Mouse (Mus musculus) thymus, adult 18-20 months (tissue): ENCODE data around the gene Nrap.

ENCODE experiments used
- DNase-seq, 2 experiments: peaks; one replicate each; pipeline ENCODE4 v3.0.0; 2022; ENCODE audit warnings: mixed read lengths in 2 of 2

Nrap gene

DNA sequence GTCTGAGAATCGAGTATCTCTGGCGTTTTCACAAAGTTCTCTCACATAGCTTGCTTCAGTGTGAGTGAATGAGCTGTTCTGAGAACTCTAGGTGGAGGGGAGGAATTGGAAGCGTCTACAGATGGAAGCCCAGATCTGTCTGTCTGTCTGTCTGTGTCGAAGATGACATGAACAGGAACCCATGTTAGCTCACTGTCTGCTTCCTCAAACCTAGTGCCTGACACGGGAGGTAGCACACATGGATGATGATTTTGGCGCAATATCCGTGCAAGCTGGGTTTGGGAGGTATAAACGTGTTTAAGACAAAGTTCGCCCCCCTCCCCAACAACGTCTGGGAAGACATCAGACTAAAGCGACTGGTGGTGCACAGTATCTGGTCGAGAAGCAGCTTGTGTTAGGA is 6.4 kb upstream of the Nrap start:
- no peak for DNase-seq

DNA sequence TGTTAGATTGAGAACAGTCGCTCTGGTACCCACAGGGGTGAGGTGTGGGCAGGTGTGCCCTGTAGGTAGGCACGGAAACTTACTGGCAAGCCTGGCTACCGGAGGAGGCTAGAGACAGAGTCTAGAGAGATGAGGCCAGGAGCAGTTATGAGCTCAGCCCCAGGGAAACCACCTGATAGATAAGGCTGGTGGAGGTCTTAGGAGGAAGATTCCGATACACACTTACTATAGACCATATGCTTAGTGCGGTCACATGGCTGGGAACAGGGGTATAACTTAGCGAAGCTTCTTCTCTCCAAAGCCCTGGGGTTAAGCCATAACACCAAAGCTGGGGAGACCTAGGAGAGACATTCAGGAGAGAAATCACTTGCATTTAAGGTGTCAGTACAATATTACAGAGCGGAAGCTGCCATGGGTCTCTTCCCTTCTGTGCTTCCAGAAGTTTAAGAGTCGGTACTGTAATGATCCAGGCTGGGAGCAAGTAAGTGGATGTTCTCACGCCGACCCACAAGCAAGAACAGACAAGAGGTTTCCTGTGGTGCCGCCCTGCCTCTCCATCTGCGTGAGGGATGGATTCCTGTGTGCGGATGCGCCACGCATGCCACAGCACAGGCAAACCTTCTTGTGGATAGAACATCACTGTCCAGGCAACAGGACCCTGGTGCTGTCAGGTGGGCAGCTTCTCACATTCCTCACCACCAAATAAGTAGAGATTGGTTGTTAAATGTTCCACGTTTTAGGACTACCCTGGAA is 5.5 kb upstream of the Nrap start:
- DNase-seq: no peak

DNA sequence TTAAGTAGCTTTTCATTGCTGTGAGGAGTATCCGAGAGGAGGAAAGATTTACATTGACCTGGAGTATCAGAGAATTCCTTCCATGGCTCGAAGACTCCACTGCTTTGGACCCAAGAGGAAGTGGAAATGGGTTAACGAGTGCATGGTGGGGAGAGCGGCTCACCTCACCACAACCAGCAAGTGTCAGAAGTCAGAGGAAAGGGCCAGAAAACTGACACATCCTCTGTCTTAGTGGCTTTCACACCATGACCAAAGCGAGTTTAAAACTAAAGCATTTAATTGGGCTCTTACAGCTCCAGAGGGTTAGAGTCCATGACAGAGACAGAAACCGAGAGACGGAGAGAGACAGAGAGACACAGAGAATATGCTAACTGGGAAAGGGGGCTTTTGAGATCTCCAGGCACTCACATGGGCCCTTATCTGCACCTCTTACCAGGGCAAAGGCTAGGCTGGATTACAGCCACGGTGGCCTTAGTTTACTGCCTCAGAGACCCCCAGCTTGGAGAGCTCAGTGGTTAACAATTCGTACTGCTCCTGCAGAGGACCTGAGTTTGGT is 3.6 kb upstream of the Nrap start:
- DNase-seq: no peak

DNA sequence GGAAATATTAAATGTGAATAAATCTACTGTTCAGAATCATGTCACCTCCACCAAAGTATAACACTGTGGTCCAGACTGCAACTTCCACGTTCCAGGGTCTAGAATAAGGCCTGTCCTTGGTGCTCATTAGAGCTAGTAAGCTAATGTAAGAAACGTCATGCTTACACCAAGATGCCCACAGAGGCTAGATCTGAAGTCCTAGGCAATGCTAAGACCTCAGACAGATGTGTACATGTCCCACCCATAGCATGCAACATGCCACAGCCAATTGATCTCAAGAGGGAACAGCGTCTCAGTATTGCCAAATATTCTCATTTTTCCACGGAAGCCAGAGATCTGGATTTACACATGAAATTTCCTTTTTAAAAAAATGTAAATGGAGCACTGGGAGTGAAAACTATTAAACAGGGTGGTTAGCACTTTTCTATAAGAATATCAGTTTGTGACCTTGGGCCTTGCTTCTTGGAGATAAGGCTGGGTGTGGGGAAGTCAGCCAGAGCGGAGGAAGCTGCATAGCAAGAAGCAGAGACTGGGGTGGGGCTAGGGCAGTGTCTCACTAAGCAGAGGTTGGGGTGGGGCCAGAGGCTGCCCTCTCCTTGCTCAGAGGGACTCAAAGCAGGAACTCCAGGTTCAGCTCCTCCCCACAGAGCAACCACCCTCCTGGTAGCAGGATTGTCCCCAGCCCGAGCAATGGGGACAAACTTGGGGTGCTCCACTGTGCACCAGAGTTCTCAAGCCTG is 1.6 kb upstream of the Nrap start:
- DNase-seq: peak in 1 of 2 experiments; percentile 25

DNA sequence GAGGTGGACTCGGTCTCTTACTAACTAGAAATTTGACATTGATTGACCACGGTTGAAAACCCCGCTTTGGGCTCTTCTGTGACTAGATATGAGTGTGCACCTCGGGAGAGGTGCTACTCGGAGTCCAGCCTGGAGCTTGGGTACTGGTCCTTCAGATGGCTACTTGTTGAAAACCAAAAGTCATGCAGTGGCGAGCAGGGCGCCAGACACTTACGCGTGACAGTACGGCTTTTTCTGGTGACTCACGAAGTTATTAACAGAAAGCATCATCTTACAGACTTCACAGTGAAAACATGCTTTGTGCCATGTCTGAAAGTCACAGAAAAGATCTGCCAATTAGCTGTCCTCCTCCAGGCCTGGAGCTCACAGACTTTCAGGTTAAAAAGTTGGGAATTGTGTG is 661 bp downstream of the Nrap start:
- no peak for DNase-seq

DNA sequence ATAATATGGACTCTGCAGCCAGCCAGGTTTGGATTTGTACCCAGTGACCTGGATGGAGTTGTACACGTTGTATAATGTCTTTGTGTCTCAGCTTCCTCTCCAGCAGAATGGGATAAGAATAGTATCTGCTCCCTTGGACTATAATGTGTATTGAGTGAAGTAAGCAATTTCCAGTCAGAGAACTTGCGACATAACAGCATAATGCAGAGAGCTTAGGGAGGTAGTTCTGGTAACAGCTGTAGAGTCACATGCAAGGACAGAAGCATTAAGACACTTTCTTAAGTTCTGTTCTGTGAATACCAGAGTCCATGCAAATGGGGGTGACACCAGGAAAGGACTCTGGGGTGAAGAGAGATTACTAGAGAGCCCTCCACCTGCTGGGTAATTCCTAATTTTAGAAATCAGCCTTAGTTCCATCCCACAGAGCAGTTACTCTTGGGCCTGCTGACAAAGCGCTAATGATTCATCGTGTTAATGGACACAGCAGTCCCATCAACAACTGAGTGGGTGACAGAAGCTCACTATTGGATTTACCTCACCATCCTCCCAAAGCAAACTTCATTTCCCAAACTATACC is 2.0 kb downstream of the Nrap start:
- DNase-seq: no peak

DNA sequence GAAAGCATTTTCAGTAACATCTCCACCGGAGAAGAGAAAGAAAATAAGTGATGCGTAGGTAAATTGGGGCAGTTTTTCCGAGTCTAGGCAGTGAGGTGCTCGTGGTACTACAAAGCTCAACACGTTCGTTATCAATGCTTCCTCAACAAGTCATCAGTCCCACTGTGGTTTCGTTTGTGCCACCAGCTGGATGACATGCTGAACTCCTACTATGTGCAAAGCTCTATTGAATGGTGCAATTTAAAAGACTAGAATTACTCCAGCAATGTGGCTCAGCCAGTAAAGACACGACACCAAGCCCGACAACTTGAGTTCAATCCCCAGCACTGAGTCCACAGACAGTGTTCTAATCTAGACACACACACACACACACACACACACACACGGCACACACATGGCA is 3.7 kb downstream of the Nrap start:
- no peak for DNase-seq

DNA sequence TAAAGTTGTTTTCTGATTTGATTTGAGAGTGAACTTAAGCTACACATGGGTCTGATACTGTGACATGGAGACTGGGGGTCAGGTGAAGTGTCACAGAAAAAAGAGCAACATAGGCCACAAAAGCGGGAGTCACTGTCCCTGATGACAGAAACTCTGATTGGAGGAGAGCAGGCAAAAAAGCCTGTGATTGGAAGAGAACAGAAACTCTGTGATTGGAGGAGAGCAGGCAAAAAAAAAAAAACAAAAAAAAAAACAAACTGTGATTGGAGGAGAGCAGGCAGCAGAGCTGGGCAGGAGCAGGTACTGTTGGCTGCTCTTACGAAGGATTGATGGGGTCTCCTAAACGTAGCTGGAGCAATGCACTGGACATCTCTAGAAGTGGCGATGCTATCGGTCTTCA is 4.3 kb downstream of the Nrap start:
- DNase-seq: no peak

DNA sequence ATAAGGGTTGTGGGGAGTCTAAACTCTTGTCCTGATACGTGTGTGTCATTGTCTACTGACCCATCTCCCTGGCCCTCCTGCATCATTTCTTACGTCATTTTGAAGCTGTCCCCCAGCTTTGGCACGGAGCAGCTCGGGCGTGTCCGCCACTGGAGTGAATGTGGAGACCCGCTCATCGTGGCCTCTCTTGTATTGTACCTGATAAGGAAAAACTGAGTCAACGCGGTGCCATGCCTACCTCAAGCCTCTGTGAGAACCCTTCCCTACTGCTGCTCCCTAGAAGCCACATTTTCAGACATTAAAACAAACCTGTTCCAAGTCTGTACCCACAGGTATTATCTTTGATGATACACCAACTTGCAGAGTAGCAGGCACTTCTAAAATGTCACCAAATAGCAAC is 8.4 kb downstream of the Nrap start:
- DNase-seq: no peak

DNA sequence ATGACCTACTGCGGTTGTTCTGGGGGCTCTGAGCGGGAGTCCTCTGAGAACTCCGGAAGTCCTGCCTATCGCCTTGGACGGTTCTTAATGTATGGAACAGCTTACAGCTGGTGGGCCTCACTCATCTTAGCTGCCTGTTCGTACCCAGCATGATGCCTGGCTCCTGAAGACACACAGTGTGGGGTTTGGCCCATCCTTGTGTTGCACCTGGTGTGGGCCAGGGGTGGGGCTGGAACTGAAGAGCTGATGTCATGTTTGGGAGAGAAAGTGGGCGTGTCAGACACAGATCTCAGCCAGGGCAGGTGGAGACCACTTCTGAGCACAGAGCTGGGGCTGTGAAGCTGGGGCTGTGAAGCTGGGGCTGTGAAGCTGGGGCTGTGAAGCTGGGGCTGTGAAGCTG is 9.5 kb downstream of the Nrap start:
- DNase-seq: peak; percentile 56 to 77

DNA sequence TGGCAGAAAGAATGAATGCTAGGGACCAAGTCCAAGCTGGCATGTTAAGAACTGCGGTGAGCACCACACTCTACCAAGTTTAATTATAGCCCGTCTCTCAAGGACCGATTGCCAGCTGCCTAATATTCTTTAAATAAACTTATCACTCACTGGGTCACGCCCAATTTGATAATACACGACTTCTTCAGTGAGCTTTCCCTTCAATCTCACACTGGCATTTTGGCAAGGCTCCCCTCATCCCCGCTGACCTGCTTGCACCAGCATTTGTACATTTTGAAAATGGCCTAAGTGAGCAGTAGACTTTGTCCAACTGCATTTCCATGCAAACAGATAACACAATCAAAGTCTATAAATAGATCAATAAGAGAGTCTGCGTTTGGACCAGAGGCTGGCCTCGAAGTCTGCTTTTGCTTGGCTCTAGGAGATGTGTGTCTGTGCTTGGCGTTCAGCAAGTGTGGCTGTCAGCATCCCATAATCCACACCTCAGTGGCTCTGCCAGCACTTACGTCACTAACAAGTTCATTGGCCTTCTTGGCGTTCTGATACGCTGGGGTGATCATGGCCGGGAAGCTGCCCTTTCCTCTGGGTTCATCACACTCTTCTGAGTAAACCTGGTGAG is 11.2 kb downstream of the Nrap start:
- DNase-seq: no peak

DNA sequence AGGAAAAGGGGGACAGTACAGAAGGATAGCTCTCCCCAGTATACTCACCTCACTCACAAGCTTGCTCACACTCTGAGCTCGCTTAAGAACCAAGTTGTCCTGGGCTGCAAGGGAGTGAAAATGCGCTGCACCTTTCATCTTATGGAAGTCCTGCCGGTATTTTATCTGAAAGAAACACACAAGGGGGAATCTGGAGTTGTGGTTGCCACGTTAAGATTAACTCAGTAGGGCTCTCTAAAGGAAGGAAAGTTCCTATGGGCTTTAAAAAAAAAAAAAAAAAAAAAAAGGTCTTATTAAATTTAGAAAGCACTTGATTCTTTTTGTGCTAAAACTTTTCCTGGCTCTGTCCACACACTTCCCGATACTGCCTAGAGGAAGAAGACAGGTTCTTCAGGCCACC is 11.8 kb downstream of the Nrap start:
- DNase-seq: no peak

DNA sequence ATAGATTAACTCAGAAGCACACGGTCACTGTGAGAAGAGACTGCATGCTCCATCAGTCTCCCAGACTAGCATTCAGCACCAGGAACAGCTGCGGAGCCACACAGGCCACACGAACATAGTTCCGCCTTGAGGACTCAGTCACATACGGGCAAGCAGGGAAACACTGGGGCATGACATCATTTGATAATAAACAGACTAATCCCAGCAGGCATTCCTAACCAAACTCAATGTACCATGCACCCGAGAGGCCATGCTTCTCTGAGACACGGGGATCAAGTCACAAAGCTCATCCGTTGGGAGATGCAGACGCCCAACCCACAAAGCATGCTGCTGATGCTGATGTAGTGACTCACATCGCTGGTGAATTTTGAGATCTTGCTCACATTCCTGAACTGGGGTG is 15.8 kb downstream of the Nrap start:
- DNase-seq: no peak

DNA sequence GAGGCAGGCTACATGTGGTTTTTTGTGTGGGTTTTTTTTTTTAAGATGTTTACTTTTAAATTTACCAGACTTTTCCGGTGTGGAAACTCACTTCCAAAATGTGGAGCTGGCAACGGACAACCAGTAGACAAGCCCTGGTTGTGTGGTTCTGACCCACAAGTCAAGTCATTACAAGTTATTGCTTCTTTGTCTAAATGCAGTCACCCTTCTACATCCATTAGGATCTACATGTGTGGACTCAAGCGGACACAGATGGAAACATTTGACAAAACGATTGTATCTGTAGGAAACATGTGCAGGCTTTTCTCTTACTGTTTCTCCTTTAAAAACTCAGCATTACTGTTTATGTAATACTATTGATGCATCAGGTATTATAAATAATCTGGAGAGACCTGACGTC is 16.6 kb downstream of the Nrap start:
- no peak for DNase-seq

DNA sequence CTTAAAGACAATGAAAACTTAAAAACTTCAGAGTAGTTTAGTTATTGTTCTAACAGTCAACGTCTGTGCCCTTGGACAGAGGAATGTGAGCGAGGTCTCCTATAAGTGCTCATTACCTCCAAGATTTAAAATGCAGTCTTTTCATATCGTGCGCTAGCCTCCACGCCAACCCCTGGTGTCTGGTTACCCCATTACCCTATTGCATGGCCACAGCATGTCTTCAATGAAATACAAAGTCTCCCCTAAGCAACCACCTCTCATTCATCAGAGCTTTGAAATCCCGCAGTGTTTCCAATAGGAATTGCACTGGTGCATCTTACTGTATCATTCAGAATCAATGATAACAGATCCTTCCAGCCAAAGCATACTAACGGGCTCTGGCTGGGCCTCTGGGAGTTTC is 17.6 kb downstream of the Nrap start:
- DNase-seq: no peak

DNA sequence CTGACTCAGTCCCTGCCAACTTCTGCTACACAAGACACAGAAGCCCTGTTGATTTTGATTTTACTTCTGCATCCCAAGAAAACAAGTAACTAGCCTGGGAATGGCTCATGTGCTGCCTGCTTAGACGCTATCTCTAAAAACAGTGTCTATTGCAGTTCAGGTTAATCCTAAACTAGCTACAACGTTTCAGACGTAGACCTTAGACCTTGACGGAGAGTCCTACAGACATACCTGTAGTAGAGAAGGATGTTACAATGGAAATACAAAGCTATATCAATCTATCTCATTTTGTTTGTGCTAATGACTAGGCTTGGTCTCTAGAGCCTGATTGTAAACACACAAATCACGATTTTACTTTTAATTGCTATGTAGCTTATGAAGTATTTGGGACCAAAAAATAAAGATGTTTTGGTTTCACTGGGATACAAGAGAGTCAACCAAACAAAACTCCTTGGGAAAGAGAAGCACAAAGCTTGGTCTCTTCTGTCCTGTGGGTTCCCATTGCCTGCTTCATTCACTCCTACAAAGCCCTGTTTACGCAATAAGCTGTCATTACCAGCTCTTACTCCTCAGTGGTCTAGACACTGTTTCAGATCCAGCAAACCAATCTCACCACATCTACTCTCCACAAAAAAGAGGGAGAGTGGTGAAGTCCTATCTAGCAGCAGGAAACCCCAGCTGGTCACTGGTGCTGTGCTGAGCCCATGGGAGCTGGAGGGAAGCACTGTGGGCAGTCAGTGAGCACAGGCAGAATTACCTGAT is 19.3 kb downstream of the Nrap start:
- no peak for DNase-seq

DNA sequence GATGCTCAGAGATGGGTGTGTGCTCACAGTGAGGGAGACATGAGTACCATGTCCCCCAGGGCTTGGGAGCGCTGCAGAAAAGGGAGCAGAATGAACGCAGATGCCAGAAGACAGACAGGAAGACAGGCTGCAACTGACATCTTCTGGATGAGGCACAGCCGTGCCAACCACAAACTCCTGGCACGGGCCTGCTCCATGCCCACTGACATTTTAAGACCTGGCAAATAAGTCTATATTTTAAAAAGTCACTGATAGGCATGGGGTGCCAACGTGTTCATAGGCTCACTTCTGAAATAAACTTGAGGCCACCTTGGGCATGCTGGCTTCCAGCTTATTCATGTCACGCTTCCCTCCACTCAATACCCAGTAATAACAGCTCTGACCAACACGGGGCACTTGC is 20.9 kb downstream of the Nrap start:
- peak in 1 of 2 experiments; percentile 29 for DNase-seq

DNA sequence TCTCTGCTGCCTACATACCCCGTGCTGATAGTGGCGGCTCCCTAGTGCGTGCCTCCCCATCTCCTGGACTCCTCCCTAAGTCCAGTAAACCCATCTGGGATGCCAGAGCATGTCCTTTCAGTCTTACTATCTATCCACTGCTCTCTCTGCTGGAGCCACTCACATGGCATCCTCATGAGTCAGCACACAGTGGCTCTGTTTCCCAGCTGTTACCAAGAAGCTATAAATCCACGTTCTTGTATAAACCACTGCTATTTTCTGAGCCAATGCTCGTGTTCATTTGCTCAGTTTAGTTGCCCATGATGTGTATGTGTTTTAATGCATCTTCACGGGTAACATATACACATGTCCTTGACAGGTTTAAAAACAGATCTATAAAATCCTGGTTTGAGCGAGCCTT is 22.1 kb downstream of the Nrap start:
- no peak for DNase-seq

DNA sequence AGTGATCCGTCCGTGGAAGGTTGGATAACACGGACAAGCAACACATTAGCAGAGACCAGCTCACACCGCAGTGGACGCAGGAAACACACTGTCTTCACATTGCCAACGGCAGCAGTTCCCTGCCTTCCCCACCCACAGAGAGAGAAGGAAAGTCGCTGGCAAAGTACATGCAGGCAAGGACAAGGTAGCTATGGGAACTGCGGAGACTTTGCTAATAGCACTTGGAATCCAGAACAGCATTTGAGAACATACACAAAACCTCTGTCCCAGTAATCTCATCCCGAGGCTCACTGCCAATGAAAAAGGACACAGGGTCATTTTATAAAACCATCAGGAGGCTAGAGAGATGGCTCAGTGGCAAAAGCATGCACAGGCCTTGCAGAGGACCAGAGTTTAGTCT is 23.2 kb downstream of the Nrap start:
- DNase-seq: no peak

DNA sequence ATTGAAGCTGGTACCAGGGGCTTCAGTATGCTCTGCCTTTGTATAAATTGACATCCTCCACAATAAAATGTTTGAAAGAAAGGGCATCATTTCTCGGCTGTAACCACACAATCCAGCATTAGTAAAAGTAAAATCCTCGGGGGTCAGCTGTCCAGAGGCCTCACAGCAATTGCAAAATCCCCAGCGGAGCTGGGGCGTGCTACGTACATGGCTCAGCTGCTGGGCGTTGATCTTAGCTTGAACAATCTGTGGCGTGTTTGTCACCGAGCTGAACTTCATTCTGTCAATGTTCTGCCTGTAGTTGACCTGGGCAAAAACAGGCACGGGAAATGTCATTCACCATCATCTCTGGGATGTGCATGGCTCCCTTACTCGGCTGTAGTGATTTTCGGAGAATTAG is 23.7 kb downstream of the Nrap start:
- DNase-seq: no peak

DNA sequence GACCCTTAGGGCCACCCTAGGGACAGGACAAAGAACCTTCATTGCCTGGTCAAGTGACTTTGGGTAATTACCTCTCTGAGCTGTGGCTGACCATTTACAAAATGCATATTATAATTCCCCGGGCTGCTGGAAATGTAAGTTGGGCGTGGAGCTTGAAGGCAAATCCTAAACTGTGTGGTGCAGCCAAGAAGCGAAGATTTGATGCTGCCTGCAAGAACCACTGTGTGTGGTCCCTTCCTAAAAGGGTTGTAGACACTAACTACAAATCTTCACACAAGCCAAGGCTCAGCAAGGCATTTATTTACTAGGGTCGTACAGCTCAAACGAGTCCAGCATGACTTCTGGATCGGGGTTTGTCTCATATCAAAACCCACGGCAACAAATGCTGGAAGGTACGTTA is 25.3 kb downstream of the Nrap start:
- DNase-seq: no peak

DNA sequence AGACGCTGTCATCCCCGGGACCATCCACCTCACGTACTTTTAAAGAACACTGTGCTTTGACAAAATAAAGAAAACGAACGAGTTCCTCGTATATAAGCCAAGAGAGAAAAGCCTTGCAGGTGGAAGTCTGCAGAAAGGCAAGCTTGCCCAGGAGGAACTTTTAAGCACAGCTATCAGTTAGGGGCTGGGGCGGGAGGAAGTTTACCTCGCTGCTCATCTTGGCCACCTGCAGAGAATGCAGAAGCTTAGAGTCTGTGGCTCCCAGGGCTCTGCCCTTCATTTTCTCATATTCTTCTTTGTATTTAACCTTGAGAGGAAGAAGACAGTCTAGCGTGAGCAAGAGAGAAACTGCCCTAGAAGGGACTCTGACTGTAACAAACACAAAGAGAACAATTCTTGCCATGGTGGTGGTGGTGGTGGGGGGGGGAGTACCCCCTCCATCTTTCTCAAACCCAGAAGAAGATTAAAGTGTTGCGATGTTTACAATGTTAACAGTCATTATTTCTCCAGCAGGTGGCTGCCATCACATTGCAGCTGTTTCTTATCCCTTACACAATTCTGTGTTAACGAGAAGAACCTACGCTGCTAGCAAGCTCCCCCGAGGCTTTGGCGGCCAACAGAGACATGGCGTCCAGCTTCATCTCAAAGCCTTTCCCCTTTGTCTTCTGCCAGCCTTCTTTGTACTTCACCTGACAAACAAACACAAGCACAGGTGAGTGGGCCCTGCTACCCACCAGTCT is 25.9 kb downstream of the Nrap start:
- peak; percentile 41 to 68 for DNase-seq
